Mouse (Mus musculus) liver, embryonic 14.5 days (tissue): ENCODE data around the gene Tlr9. TPM values are rescaled to one million over a fixed set of nuclear protein-coding genes. Genes with fewer than 3 reads are reported as not detected.

Experiments
- ATAC-seq: fragments of 200-750 bp; cut with Nextera tagmentation; 2 replicates; pipeline ENCODE4 v1.8.0; 2017; ENCODE audit warnings: moderate number of reproducible peaks, mild to moderate bottlenecking, moderate library complexity; ENCODE audit not compliant: insufficient read depth
- DNase-seq, 3 experiments: peaks; one replicate each; pipeline ENCODE4 v3.0.0-alpha.2; 2012 to 2013; ENCODE audit warnings: low read depth in 3 of 3, low spot score in 3 of 3
- H3K27ac ChIP-seq: fragments of 300-500 bp; sonication (generic); 2 replicates; pipeline ENCODE4 v1.5.1; 2014; ENCODE audit warnings: moderate library complexity, mild to moderate bottlenecking, control low read depth, inconsistent platforms
- H3K27me3 ChIP-seq: fragments of 300-500 bp; sonication (generic); 2 replicates; pipeline ENCODE4 v1.6.1; 2014; ENCODE audit warnings: mild to moderate bottlenecking, low read length, moderate library complexity; ENCODE audit not compliant: control insufficient read depth, insufficient read depth
- H3K36me3 ChIP-seq: fragments of 300-500 bp; sonication (generic); replicated peaks from 2 replicates; pipeline ENCODE4 v1.6.1; 2014; ENCODE audit warnings: low read depth; ENCODE audit not compliant: control insufficient read depth, insufficient read depth
- H3K4me1 ChIP-seq, 2 experiments: fragments of 200-500 bp in 1 of 2; fragments of 300-500 bp in 1 of 2; sonication (generic) in 1 of 2; replicated peaks; 2 replicates each; pipeline ENCODE4 v1.6.1; 2012 to 2014; ENCODE audit warnings: antibody characterized with exemption in 1 of 2, inconsistent platforms in 1 of 2, low read length in 1 of 2; ENCODE audit not compliant: control insufficient read depth in 2 of 2, insufficient read depth in 2 of 2
- H3K4me2 ChIP-seq: fragments of 300-500 bp; sonication (generic); 2 replicates; pipeline ENCODE4 v1.6.1; 2014; ENCODE audit warnings: low read depth, mild to moderate bottlenecking, control low read depth, moderate library complexity
- H3K4me3 ChIP-seq, 2 experiments: fragments of 200-500 bp in 1 of 2; fragments of 300-500 bp in 1 of 2; sonication (generic) in 1 of 2; 2 replicates each; pipeline ENCODE4 v1.5.1; 2012 to 2014; ENCODE audit warnings: low read depth in 2 of 2, low read length in 2 of 2, mild to moderate bottlenecking in 2 of 2, control low read depth in 1 of 2, inconsistent platforms in 1 of 2, moderate library complexity in 1 of 2; ENCODE audit not compliant: insufficient read depth in 1 of 2
- H3K9ac ChIP-seq: fragments of 300-500 bp; sonication (generic); replicated peaks from 2 replicates; pipeline ENCODE4 v1.6.1; 2014; ENCODE audit warnings: mild to moderate bottlenecking, control low read depth, moderate library complexity
- H3K9me3 ChIP-seq: fragments of 300-500 bp; sonication (generic); 2 replicates; pipeline ENCODE4 v1.6.1; 2016; ENCODE audit warnings: low read length, mixed read lengths; ENCODE audit not compliant: control insufficient read depth
- CTCF ChIP-seq: IDR thresholded peaks from 2 replicates; pipeline ENCODE4 v1.5.1; 2016; ENCODE audit warnings: antibody characterized with exemption, low read depth, control low read depth
- EP300 ChIP-seq: IDR thresholded peaks from 2 replicates; pipeline ENCODE4 v1.6.1; 2016; ENCODE audit warnings: antibody characterized with exemption, low read depth
- WGBS: fragments of 180-500 bp; shearing (Covaris S2); extraction: QIAGEN DNeasy Blood & Tissue Kit; methylation state at CpG from one replicate; pipeline ENCODE4 v1.1.7; 2014; ENCODE audit not compliant: insufficient replicate concordance; 5-methylcytosine and 5-hydroxymethylcytosine counted together
- polyA plus RNA-seq, 2 experiments: library from polyadenylated mRNA; depleted of rRNA in 1 of 2; stranded (reverse) in 1 of 2; unstranded in 1 of 2; fragments of >200 nt; fragmentation: Nextera tagmentation in 1 of 2; extraction: Ambion mirVana in 1 of 2; gene quantifications; 2 replicates each; pipeline versions ENCODE4 v1.2.1 to v1.2.3; 2012 to 2014

The Tlr9 gene
- polyA plus RNA-seq, 2 experiments, result 0.06 to 0.29 TPM

DNA sequence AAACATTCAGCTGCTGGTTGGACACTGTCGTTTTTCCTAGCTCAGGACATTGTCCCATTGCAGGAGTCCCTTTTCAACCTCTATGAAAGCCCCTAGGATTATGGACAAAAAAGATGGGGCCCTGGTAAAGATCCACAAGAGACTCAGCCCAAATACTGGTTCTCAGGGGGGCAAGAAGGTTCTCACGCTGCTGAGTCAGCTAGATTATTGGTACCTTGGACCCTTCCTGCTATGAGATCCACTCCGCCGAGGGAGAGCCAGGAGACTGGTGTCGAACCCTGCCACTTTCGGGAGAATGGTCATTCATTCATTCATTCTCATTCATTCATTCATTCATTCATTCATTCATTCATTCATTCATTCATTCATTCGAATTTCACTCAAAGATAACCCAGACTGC lies 5.4 kb upstream of the Tlr9 start:
- 76% methylated on average over 7 of the region's 7 CpGs for WGBS
- DNase-seq (no peak), ATAC-seq (no peak)
- no peaks in the 10 kb centered on the region for H3K4me1 ChIP-seq
- H3K27me3 ChIP-seq, result no peaks in the 10 kb centered on the region
- H3K4me2 ChIP-seq, result no peak overlapping the region
- no peak overlapping the region for H3K27ac ChIP-seq
- H3K9me3 ChIP-seq, result no peaks in the 10 kb centered on the region
- no peak overlapping the region for H3K4me3 ChIP-seq
- H3K9ac ChIP-seq, result no peak overlapping the region
- no peaks in the 10 kb centered on the region for H3K36me3 ChIP-seq
- no peak for TF ChIP-seq CTCF
- no peak for TF ChIP-seq EP300

DNA sequence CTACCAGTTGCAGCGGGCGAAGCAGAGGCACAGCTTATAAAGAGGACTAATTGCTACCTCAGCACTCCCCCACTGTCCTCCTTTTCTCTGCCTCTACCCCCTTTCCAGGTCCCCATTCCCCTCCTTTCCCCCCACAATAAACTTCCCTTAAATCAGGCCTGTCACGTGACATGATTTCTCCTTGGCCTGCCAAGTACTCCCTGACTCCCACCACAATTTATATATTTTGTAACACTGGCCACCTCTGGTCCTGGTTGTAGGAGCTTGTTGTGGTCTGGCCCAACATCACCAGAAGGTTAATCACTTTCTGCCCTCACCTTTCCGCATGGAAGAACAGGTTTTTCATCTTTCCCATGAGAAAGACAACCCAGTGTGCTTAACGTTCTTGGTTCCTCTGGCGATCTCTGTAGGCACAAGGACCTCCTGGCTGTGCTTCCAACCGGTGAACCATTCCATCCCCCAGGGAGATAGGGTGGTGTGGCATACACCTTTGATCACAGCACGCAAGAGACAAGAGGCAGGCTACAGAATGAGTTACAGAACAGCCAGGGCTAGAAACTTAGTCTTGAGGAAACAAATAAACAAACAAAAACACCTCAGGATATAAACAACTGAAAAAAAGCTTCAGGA lies 1.4 kb upstream of the Tlr9 start:
- TF ChIP-seq CTCF, result no peak
- no peak for TF ChIP-seq EP300
- H3K27ac ChIP-seq, result no peak overlapping the region
- peaks cover 14% of the 10 kb centered on the region for H3K27me3 ChIP-seq
- WGBS, result 62% methylated on average over 8 of the region's 8 CpGs
- no peak for ATAC-seq
- H3K9ac ChIP-seq, result no peak overlapping the region
- no peak overlapping the region for H3K4me3 ChIP-seq
- no peaks in the 10 kb centered on the region for H3K4me1 ChIP-seq
- no peaks in the 10 kb centered on the region for H3K9me3 ChIP-seq
- no peaks in the 10 kb centered on the region for H3K36me3 ChIP-seq
- no peak overlapping the region for H3K4me2 ChIP-seq
- DNase-seq, result no peak

DNA sequence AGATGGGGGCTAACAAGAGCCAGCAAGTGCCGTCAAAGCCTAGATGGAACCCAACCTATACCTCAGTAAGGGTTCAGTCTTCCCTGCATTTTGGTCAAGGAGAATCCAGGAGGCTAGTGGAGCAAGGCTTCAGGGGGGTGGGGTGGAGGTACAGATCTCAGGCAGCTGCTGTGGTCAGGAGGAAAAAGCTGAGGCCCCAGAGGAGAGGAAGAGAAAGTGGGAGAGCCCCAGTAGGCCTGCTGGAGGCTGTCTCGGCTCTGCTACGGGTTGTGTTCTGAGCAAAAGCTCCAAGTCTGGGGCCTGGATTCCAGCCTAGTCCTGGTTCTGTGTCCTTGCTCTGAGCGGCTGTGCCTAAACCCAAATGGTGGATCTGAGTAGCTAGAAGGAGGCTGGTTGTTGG lies 596 bp downstream of the Tlr9 start:
- H3K4me1 ChIP-seq, result peaks cover 0 to 4% of the 10 kb centered on the region in 2 experiments; a peak in 2 of 4 replicates
- H3K9me3 ChIP-seq, result no peaks in the 10 kb centered on the region
- ATAC-seq (no peak), DNase-seq (no peak)
- H3K27ac ChIP-seq, result no peak overlapping the region
- no peak overlapping the region for H3K9ac ChIP-seq
- H3K4me2 ChIP-seq, result no peak overlapping the region
- no peak overlapping the region for H3K4me3 ChIP-seq
- peaks cover 20% of the 10 kb centered on the region for H3K27me3 ChIP-seq
- 42% methylated on average over 4 of the region's 4 CpGs for WGBS
- H3K36me3 ChIP-seq, result no peaks in the 10 kb centered on the region
- no peak for TF ChIP-seq EP300

DNA sequence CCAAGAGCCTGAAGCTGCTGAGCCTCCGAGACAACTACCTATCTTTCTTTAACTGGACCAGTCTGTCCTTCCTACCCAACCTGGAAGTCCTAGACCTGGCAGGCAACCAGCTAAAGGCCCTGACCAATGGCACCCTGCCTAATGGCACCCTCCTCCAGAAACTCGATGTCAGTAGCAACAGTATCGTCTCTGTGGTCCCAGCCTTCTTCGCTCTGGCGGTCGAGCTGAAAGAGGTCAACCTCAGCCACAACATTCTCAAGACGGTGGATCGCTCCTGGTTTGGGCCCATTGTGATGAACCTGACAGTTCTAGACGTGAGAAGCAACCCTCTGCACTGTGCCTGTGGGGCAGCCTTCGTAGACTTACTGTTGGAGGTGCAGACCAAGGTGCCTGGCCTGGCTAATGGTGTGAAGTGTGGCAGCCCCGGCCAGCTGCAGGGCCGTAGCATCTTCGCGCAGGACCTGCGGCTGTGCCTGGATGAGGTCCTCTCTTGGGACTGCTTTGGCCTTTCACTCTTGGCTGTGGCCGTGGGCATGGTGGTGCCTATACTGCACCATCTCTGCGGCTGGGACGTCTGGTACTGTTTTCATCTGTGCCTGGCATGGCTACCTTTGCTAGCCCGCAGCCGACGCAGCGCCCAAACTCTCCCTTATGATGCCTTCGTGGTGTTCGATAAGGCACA lies 3.2 kb downstream of the Tlr9 start:
- Histone ChIP-seq H3K9me3 (no peaks in the 10 kb centered on the region), H3K9ac (no peak overlapping the region), H3K4me2 (peak overlapping the region; percentile 46; the same call in 1 of the 2 replicates), H3K36me3 (no peaks in the 10 kb centered on the region), H3K4me3 (no peak overlapping the region), H3K27me3 (peaks cover 20% of the 10 kb centered on the region), H3K27ac (no peak overlapping the region), H3K4me1 (peaks cover 0 to 9% of the 10 kb centered on the region in 2 experiments; a peak in 2 of 4 replicates)
- no peak for DNase-seq
- ATAC-seq, result no peak
- WGBS, result 51% methylated on average over 24 of the region's 24 CpGs
- TF ChIP-seq EP300 (no peak), CTCF (no peak)

DNA sequence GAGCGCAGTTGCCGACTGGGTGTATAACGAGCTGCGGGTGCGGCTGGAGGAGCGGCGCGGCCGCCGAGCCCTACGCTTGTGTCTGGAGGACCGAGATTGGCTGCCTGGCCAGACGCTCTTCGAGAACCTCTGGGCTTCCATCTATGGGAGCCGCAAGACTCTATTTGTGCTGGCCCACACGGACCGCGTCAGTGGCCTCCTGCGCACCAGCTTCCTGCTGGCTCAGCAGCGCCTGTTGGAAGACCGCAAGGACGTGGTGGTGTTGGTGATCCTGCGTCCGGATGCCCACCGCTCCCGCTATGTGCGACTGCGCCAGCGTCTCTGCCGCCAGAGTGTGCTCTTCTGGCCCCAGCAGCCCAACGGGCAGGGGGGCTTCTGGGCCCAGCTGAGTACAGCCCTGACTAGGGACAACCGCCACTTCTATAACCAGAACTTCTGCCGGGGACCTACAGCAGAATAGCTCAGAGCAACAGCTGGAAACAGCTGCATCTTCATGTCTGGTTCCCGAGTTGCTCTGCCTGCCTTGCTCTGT lies 3.8 kb downstream of the Tlr9 start:
- peak; percentile 17; the same call in 1 of the 2 replicates for TF ChIP-seq CTCF
- TF ChIP-seq EP300, result no peak

More for the DNA sequence above, 3.8 kb downstream of the Tlr9 start:
- no peaks in the 10 kb centered on the region for H3K36me3 ChIP-seq
- H3K4me1 ChIP-seq, result peaks cover 0 to 9% of the 10 kb centered on the region in 2 experiments; a peak in 2 of 4 replicates
- ATAC-seq (0 out of 2 replicates have a peak, but pooled peaks have one; percentile 17), DNase-seq (no peak)
- peaks cover 20% of the 10 kb centered on the region for H3K27me3 ChIP-seq
- 0 out of 4 replicates have a peak overlapping the region, but pooled peaks of 1 of the 2 experiments have one; percentile 12 for H3K4me3 ChIP-seq
- H3K4me2 ChIP-seq, result peak overlapping the region; percentile 46
- 7% methylated on average over 34 of the region's 34 CpGs for WGBS
- no peaks in the 10 kb centered on the region for H3K9me3 ChIP-seq
- no peak overlapping the region for H3K27ac ChIP-seq
- H3K9ac ChIP-seq, result no peak overlapping the region
